Mouse (Mus musculus): ENCODE results near the gene Mpg.

The Mpg gene

DNA sequence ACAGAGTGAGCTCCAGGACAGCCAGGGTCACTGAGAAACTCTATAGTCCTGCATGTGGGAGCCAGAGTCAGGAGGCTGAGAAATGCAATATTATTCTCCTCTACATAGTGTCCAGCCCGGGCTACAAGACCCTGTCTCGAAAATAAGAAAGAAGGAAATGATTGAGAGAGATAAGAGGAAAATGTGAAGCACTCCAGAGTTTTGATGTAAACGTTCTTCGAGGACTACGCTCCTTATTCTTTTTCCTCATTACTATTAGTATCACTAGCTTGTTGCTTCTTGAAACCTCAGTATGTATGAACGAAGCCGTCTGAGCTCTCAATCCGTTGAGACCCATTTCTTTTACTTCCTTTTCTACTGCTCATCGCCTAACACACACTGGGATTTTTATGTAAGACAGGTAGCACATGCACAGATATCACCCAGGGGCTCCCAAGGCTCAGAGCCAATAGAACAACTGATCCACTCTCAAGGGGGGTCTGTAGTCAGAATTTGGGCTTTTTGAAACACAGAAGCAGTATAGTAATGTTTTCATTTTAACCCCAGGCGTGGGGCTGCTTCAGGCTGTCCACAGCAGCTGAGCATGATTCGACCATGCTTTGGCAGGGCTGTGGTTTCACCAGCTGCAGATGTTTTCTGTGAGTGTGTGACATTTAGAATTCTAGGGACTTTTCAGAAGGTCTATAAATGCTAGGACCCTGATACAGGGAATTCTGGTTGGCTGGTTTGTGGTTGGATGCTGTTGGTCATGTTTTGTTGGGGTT, 24.2 kb upstream of the Mpg start:
- DNase-seq (ENCODE audit: low spot score): no peak

DNA sequence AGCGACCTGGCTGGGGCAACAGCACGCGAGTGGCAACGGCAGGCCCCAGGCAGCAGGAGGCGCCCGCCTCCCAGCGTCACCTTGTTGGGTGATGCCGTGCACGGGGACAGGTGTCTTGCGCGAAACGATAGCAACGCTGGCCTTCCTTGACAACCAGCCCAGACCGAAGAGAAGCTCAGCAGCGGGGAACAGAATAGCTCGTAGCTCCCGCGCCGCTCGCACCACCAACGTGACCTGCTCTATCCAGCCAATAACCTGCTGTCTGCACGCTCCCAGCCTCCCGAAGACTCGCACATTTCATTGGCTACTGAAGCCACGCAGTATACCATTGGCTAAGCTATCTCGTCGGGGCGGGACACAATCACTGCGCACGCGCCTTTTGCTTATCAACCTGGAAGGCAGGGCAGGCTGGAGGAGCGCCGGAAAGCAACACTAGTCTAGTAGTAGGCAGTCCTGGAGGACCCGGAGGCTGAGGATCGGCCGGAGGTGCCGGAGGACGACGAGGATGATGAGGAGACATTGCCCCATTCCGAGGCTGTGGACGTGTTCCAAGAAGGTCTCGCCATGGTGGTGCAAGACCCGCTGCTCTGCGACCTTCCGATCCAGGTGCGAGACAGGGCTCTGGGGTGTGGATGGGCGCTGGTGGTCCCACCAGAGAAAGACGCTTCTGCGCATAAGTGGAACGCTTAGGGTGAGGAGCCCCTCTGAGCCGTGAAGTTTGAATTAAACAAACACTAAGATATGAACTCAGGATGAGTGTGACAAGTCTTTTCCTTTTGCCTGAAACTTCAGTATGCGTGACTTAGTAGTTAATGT, 21.0 kb upstream of the Mpg start, which contains the start of gene Snrnp25:
Snrnp25 (plus strand) TSS at position 358 of the 816 bp plus-strand sequence.
- DNase-seq (ENCODE audit: low spot score): peak; percentile 98

DNA sequence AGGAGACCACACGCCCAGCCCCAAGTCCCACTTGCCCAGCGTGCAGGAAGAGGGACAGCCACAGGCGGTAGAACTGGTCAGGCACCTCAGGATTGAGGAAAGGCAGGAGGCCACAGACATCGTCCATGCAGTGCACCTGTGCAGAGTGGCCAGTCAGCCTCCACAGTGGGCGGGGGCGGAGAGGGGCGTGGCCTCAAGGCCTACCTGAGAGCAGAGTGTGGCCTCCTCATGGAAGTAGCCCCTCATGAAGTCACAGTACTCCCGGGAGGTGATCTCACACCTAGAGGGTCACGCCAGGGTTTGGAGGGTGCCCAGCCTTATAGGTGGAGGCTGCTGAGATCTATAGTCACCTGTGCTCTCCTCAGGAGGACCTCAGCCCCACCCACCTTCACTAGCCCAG, 15.7 kb upstream of the Mpg start:
- no peak for DNase-seq (ENCODE audit: low spot score)

DNA sequence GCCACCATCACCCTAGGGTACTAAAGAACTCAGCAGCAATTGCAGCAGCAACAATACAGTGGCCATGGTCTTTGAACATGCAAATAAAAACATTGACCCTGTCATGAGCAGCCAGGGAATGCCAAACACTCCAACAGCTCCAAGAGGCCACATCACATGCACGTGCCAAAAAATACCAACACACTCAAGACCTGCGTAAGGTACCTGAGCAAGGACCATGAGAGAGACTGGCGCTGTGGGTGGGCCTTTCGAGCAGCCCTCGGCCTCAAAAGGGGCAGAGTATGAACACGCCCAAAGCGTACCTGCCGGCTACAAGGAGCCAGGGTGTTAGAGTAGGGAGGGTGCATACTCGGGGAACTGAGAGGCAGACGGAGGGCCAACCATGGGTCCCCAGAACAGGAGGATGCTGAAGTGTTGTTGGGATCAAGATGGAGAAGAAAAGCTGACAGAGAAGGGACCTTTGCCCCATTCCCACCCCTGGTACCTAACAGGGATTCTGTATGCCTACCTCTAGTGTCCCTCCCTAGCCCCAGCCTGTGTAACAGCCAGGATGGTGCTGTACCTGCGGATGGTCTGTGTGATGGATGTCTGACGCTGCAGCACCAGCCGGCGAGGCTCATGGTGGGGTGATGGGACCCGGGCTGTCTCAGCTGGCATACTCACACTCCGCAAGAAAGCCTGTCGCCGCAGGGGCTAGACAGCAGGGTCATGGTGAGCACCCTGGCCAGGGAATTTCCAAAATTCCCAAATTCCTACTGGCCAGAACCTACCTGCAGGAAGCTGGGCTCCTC, 10.7 kb upstream of the Mpg start:
- DNase-seq (ENCODE audit: low spot score): peak; percentile 58

DNA sequence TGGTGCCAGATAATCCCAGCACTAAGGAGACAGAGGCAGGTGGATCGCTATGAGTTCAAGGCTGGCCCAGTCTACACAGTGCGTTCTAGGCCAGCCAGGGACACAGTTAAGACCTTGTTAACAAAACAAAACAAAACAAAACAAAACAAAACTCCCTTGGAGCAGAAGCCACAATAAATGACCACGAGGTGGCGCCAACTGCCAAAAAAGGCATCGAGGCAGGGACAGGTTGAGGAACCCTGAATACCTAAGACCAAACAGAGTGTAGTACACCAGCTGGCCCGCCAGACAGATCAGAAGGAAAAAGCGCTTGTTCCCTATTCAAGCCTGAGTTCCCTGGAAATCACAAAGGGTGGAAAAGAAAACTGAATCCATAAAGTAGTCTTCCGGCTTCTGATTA, 9.5 kb upstream of the Mpg start:
- peak; percentile 77 for DNase-seq (ENCODE audit: low spot score)

- no peak for DNase-seq (ENCODE audit: low spot score)
Measured at GRCm38 (mm10) chr11:32218501-32219050, 7.7 kb upstream of the Mpg start.

DNA sequence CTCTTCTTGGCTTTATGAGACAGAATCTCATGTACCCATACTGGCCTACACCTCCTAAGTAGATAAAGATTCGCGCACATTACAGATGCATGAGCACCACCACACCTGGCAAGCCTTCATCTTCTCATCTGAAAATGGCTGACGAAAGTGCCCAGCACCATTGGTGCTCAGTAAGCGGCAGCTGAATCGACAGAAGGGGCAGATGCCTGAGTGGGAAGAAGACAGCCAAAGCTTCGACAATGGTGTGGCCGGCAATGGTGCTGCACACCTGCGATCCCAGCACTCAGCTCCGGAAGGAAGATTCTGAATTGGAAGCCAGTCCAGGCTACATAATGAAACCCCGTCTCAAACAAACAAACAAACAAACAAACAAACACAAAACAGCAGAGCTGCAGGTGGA, 7.0 kb upstream of the Mpg start:
- DNase-seq (ENCODE audit: low spot score): no peak

DNA sequence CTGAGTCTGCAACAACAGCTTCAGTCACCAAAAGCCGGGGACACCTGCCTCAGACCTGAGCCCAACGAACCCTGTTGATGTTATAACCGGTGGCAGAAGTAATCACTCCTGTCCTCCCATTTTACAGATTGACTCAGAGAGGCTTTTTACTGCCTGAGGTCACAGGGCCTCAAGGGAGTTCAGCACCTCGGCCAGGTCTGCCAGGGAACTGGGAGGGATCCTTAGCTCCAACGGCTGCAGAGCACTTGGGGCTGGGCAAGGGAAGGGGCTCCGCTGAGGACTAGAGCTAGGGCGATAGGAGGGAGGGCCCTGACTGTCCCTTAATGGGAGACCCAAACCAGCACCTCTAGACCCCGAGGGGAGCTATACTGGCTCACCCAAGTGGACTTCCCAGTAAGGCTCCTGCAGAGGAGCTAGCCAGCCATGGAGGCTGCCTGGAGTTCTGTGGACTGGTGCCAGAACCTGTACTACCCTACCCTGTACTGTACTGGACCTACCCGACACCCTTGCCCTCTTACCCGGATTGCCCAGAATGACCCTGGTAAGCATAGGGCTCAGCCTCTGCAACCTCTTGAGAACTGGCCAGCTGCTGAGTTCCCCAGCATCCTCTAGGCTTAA, 5.6 kb upstream of the Mpg start:
- no peak for DNase-seq (ENCODE audit: low spot score)

DNA sequence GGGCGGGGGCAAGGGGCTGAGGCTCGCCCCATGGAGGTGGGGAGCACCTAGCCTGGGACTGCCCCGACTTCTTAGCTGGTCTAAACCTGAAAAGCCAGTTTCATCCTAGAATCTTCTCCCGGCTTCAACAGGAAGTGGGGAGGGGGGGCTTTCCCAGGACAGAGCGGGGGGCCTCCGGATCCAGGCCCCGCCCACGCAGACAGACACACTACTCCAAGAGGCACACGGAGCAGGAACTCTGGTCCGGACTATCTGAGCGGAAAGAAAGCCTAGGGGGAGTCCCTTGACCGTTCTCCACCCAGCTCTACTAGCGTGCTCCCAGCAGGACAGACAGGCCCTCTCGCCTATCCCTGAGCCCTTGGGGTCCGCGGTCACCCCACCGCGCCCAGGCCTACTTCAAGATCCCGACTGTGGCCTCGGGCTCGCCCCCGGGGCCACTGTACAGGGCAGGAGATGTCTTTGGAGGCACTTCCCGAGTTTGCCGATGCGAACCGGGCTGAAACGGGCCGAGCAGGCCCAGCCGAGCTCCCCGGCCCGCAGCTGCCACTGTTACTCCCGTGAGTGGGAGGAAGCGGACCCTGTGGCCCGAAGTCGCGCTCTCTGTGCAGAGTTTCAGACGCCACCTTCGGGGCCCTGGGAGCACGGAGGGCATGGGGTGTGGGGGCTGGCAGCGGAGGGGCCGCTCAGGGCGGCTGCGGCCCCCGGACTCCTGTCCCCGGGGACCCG, 4.9 kb upstream of the Mpg start:
- DNase-seq (ENCODE audit: low spot score): peak; percentile 69

GRCm38 (mm10) chr11:32221951-32222409, 4.3 kb upstream of the Mpg start, which contains the start of gene Rhbdf1:
Rhbdf1 (minus strand) TSS chr11:32222300.
- DNase-seq (ENCODE audit: low spot score): peak; percentile 63

GRCm38 (mm10) chr11:32222570-32223194, 3.6 kb upstream of the Mpg start:
- DNase-seq (ENCODE audit: low spot score): peak; percentile 29

- DNase-seq (ENCODE audit: low spot score): no peak
Measured at GRCm38 (mm10) chr11:32223297-32223967, 2.9 kb upstream of the Mpg start.

DNA sequence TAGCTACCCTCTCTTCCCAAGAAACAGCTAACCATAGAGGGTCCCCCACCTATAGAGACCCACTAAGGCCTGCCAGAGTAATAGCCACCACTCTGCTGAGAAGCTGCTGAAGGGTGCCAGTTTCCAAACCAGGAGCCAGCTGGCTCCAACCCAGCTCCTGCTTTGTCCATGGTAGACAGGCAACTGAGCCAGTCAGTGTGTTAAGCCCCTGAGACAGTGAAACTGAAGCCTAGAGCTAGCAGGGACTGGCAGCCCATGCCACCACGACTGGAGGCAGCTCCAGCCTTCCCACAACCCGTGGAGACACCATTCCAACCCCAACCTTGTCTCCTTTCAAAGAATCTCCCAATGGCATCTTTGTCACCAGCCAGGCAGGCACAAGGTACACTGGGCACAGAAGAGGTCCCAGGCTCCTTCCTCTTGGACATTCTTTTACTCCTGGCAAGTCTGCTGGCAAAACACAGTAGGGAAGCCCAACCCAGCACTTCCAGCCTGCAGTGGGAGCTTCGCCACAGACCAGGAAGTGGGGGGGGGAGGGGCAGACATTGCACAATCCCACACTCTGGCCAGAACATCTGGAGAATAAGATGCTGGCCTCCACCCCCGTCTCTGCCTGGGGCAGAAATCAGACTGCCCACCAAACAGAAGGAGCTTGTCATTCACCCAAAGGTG, 1.7 kb upstream of the Mpg start:
- DNase-seq (ENCODE audit: low spot score): peak; percentile 91

DNA sequence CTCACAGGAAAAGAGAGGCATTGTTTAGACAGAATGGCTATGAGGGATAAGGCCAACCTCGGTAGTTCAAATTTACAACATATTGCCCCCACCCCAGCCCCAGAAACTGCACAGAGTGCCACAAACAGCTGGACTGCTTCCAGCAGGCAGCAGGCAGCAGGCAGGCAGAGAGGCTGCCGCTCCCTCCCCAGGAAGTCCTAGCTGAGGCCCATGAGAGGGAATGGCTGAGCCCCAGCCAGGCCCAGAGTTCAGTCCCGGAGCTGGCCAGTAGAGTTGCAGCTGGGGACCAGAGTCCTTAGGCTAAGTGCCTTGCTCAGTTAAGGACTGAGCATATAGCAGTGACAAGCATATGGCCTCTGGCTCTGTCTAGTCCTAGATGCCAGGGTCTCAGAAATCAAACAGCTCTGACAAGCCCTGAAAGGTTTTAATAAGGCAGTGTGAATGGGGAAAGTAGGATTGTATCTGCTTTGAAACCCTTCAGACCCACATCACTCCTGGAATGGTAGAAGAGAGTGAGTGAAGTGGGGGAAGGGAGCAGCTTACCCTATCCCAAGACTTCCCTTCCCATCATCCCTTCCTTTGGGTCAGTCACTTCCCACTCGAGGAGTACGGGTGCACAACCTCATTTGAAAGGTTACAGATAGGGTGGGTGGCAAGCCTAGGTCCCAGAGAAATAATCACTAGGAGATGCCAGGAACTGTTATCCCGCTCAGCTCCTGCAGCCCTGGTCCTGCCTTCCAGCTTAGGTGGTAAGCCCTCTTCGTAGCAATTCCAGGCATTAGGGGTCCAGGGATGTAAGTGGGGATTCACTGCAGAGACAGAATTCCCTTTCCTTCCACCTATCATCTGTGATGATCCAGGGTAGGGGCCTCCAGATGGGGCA, 842 bp upstream of the Mpg start:
- peak; percentile 45 for DNase-seq (ENCODE audit: low spot score)

DNA sequence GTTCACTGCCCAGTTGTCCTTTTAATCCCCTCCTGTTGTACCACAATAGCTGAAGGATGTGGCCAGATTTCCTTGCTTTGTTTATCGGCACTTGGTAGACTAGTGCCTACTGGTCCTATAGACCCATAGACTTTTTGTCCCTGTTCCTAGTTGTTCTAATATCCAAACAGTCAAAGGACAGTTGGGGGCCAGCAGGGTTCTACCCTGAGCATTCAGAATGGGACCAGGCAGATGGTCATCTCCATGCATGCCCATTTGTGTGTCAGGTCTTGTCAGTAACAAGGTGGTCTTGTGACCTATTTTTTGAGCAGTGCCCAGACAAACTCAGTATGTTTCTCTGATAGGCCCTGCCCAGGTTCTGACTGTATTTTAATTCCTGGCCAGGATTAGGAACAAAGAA, 736 bp downstream of the Mpg start:
- no peak for DNase-seq (ENCODE audit: low spot score)

DNA sequence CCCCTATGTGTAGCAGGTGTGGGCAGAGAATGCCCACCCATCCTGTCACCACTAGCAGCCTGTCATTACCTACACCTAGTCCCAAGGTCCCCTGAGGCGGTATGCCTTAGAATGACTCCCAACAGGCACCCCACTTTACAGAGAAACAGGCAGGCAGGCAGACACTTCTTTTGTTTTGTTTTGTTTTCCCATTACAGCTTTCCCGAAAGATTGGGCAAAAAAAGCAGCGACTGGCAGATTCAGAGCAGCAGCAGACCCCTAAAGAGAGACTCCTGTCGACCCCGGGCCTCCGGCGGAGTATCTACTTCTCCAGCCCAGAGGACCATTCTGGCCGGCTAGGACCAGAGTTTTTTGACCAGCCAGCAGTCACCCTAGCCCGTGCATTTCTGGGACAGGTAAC, 1.2 kb downstream of the Mpg start:
- DNase-seq (ENCODE audit: low spot score): no peak

DNA sequence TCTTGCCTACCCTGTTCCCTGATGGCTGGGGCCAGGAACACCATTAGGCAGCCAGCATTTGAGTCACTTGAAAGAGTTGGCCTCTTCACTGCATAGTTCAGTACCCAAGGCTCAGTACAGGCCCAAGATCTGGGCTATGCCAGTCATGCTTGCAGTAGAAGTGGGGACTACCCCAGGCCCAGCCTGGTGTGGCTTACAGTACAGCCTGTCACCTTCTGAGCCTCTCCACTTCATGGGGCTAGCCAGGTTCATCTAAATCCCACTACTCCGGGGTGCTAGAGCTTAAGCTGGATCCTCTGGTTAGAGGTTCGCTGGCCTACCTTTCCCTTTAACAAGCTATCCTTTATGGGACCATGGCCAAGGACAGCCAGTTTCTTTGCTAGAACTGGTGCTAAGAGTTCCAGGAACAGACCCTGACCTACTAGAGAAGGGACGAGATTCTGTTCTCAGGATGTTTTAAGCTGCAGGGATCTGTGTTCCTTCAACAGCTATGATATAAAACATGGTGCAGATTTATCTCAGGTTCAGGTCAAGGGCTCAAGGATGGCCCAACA, 2.1 kb downstream of the Mpg start:
- DNase-seq (ENCODE audit: low spot score): no peak

DNA sequence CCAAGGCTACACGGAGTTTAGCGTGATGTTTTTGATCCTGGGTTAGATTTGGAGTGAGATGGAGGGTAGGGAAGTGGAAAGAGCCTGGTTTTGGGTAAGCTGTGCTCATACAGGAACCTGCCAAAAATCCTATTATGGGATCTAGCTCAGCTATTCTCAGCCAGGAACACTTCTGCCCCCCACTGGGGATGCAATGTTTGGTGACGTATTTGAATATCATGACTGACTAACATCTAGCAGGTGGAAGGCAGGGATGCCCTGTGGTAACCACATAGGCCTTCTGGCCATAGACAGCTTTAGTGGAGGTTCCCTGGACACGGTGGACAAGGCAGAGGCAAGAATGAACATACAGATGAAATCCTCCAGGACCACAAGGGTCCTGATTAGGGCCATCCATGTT, 3.9 kb downstream of the Mpg start:
- no peak for DNase-seq (ENCODE audit: low spot score)

Data from lung, postnatal 25 days (tissue).